Mouse (Mus musculus): ENCODE results near the gene Nectin4. TPM values are rescaled to one million over a fixed set of nuclear protein-coding genes. Genes with fewer than 3 reads are reported as not detected.

The Nectin4 gene
- total and polyA plus RNA-seq, 2 experiments from 2014 or later: 4.7 to 4.8 TPM

DNA sequence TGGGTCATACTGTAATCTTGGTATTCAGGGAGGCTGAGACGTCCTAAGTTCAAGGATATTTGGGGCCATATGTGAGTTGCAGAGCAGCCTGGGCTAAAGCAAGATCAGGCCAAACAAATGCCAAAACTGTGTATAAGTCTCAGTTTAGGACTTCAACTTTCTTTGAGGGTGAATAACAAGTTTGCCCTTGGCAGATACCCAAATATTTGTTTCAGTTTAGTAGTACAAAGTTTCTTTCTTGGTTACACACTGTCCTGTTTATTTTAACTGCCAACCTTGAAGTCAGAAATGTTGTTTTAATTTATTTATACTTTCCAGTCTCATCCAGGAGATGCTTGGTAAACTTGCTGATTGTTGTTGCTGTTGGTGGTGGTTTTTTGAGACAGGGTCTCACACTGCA lies 66.1 kb downstream of the Nectin4 start:
- Histone ChIP-seq H3K36me3 (ENCODE audit: insufficient read depth, low read length) (no peaks in the 10 kb centered on the region), H3K27me3 (ENCODE audit: insufficient read depth, low read length) (peaks cover 32% of the 10 kb centered on the region), H3K9ac (replicated peaks; ENCODE audit: low read length, poor library complexity, severe bottlenecking) (no peak overlapping the region), H3K4me1 (ENCODE audit: insufficient read depth, low read length) (no peaks in the 10 kb centered on the region), H3K9me3 (ENCODE audit: low read length) (no peaks in the 10 kb centered on the region), H3K4me2 (ENCODE audit: low read depth, low read length, poor library complexity, severe bottlenecking) (no peak overlapping the region), H3K27ac (ENCODE audit: low read depth, low read length) (no peak overlapping the region), H3K4me3 (ENCODE audit: low read depth, low read length) (no peak overlapping the region)
- no peak for TF ChIP-seq CTCF (IDR thresholded peaks at IDR 0.05)
- DNase-seq (ENCODE audit: low spot score): no peak
- no peak for ATAC-seq (ENCODE audit: low FRiP score)
- 65% methylated on average over 1 of the region's 1 CpGs for WGBS

DNA sequence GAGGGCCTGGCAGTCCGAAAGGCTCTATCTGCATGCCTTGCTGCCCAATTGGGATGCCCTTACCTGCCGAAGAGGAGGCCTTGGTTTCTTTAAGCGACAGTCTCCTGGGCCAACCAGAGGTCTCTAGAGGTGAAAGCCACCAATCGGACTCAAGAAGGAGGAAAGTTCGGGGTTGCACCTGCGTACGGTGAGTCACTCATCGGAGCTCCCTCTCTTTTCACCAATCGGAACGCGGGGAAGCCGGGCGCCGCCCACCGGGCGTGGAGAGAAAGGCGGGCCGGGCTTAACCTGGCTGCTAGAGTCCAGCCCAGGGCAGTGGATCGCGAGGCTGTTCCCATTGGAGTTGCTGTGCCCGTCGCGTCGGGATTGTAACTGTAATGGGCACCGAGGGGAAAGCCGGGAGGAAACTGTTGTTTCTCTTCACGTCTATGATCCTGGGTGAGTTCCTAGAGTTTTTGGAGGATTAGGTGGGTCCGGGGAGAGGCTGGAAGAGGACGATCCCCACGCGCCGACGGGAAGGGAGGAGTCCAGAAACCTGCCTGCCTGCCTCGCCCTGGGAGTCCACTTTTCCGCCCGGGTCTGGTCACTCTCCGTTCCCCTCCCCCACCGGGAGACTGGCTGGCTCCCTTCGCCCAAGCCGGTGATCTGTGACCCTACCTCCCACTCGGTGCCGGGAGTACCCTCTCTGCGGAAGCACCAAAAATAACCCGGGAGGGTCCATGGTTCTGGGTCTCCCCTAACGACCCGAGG lies 67.5 kb downstream of the Nectin4 start, which contains the start of gene F11r:
Gene F11r, plus strand, starts transcription at position 272 of the 750 bp plus-strand sequence.
- Histone ChIP-seq H3K4me3 (ENCODE audit: low read depth, low read length) (peak within 1 kb of the TSS; percentile 35), H3K9me3 (ENCODE audit: low read length) (no peaks in the 10 kb centered on the region), H3K36me3 (ENCODE audit: insufficient read depth, low read length) (no peaks in the 10 kb centered on the region), H3K27ac (ENCODE audit: low read depth, low read length) (no peak within 1 kb of the TSS), H3K4me2 (ENCODE audit: low read depth, low read length, poor library complexity, severe bottlenecking) (peak within 1 kb of the TSS; percentile 46), H3K4me1 (ENCODE audit: insufficient read depth, low read length) (no peaks in the 10 kb centered on the region), H3K9ac (replicated peaks; ENCODE audit: low read length, poor library complexity, severe bottlenecking) (0 out of 2 replicates have a peak within 1 kb of the TSS, but pooled peaks have one; percentile 5), H3K27me3 (ENCODE audit: insufficient read depth, low read length) (peaks cover 32% of the 10 kb centered on the region)
- DNase-seq (ENCODE audit: low spot score) (peak; percentile 70), ATAC-seq (ENCODE audit: low FRiP score) (peak; percentile 75)
- TF ChIP-seq CTCF (IDR thresholded peaks at IDR 0.05): peak; percentile 15; the same call in 1 of the 2 replicates
- WGBS: under 1% methylated on average over 46 of the region's 46 CpGs

Other genes with a start within 250 kb of the Nectin4 start
- gene Sdhc, start 219.5 kb upstream of the Nectin4 start, total RNA-seq (2014; rRNA removed): 263 TPM in 2 replicates
- gene Sdhc, start 219.5 kb upstream of the Nectin4 start, polyA plus RNA-seq (2015; fragmentation: Nextera tagmentation; extraction: Ambion mirVana): 313 and 326 TPM in 2 replicates
- gene Mpz, start 219.4 kb upstream of the Nectin4 start, total RNA-seq (2014; rRNA removed): 0.49 and 0.90 TPM in 2 replicates
- 0.63 and 0.67 TPM in 2 replicates for gene Mpz, start 219.4 kb upstream of the Nectin4 start, polyA plus RNA-seq (2015; fragmentation: Nextera tagmentation; extraction: Ambion mirVana)
- gene Pcp4l1, start 173.8 kb upstream of the Nectin4 start, total RNA-seq (2014; rRNA removed): 16.9 and 22.1 TPM in 2 replicates
- gene Pcp4l1, start 173.8 kb upstream of the Nectin4 start, polyA plus RNA-seq (2015; fragmentation: Nextera tagmentation; extraction: Ambion mirVana): 24.1 and 29.1 TPM in 2 replicates
- 0.11 TPM in 1 of 2 replicates, not detected in the other for gene Nr1i3, start 156.1 kb upstream of the Nectin4 start, total RNA-seq (2014; rRNA removed)
- 0.19 and 0.23 TPM in 2 replicates for gene Nr1i3, start 156.1 kb upstream of the Nectin4 start, polyA plus RNA-seq (2015; fragmentation: Nextera tagmentation; extraction: Ambion mirVana)
- 49.8 and 57.6 TPM in 2 replicates for gene Tomm40l, start 147.6 kb upstream of the Nectin4 start, total RNA-seq (2014; rRNA removed)
- 33.9 and 44.6 TPM in 2 replicates for gene Tomm40l, start 147.6 kb upstream of the Nectin4 start, polyA plus RNA-seq (2015; fragmentation: Nextera tagmentation; extraction: Ambion mirVana)
- 3.7 TPM in 1 of 2 replicates, not detected in the other for gene Apoa2, start 145.0 kb upstream of the Nectin4 start, total RNA-seq (2014; rRNA removed)
- gene Apoa2, start 145.0 kb upstream of the Nectin4 start, polyA plus RNA-seq (2015; fragmentation: Nextera tagmentation; extraction: Ambion mirVana): 5.2 and 7.2 TPM in 2 replicates
- 21.3 and 25.9 TPM in 2 replicates for gene Fcer1g, start 135.7 kb upstream of the Nectin4 start, total RNA-seq (2014; rRNA removed)
- 30.5 and 31.1 TPM in 2 replicates for gene Fcer1g, start 135.7 kb upstream of the Nectin4 start, polyA plus RNA-seq (2015; fragmentation: Nextera tagmentation; extraction: Ambion mirVana)
- gene Adamts4, start 119.7 kb upstream of the Nectin4 start, total RNA-seq (2014; rRNA removed): 5.2 and 8.2 TPM in 2 replicates
- gene Adamts4, start 119.7 kb upstream of the Nectin4 start, polyA plus RNA-seq (2015; fragmentation: Nextera tagmentation; extraction: Ambion mirVana): 3.4 and 4.2 TPM in 2 replicates
- gene Ndufs2, start 118.7 kb upstream of the Nectin4 start, total RNA-seq (2014; rRNA removed): 224 and 230 TPM in 2 replicates
- 221 and 244 TPM in 2 replicates for gene Ndufs2, start 118.7 kb upstream of the Nectin4 start, polyA plus RNA-seq (2015; fragmentation: Nextera tagmentation; extraction: Ambion mirVana)
- gene B4galt3, start 99.8 kb upstream of the Nectin4 start, total RNA-seq (2014; rRNA removed): 77.0 and 94.9 TPM in 2 replicates
- gene B4galt3, start 99.8 kb upstream of the Nectin4 start, polyA plus RNA-seq (2015; fragmentation: Nextera tagmentation; extraction: Ambion mirVana): 109 and 110 TPM in 2 replicates
- gene Ppox, start 88.9 kb upstream of the Nectin4 start, total RNA-seq (2014; rRNA removed): 36.5 and 45.9 TPM in 2 replicates
- gene Ppox, start 88.9 kb upstream of the Nectin4 start, polyA plus RNA-seq (2015; fragmentation: Nextera tagmentation; extraction: Ambion mirVana): 31.3 and 32.6 TPM in 2 replicates
- gene Usp21, start 82.1 kb upstream of the Nectin4 start, total RNA-seq (2014; rRNA removed): 59.5 and 65.9 TPM in 2 replicates
- gene Usp21, start 82.1 kb upstream of the Nectin4 start, polyA plus RNA-seq (2015; fragmentation: Nextera tagmentation; extraction: Ambion mirVana): 81.0 and 82.6 TPM in 2 replicates
- 83.7 and 87.9 TPM in 2 replicates for gene Ufc1, start 75.1 kb upstream of the Nectin4 start, total RNA-seq (2014; rRNA removed)
- 128 and 132 TPM in 2 replicates for gene Ufc1, start 75.1 kb upstream of the Nectin4 start, polyA plus RNA-seq (2015; fragmentation: Nextera tagmentation; extraction: Ambion mirVana)
- 29.8 and 42.1 TPM in 2 replicates for gene Dedd, start 41.0 kb upstream of the Nectin4 start, total RNA-seq (2014; rRNA removed)
- gene Dedd, start 41.0 kb upstream of the Nectin4 start, polyA plus RNA-seq (2015; fragmentation: Nextera tagmentation; extraction: Ambion mirVana): 38.9 and 40.3 TPM in 2 replicates
- 42.5 and 44.0 TPM in 2 replicates for gene Nit1, start 24.5 kb upstream of the Nectin4 start, total RNA-seq (2014; rRNA removed)
- gene Nit1, start 24.5 kb upstream of the Nectin4 start, polyA plus RNA-seq (2015; fragmentation: Nextera tagmentation; extraction: Ambion mirVana): 45.2 and 46.6 TPM in 2 replicates
- 17.3 and 18.4 TPM in 2 replicates for gene Pfdn2, start 24.4 kb upstream of the Nectin4 start, total RNA-seq (2014; rRNA removed)
- gene Pfdn2, start 24.4 kb upstream of the Nectin4 start, polyA plus RNA-seq (2015; fragmentation: Nextera tagmentation; extraction: Ambion mirVana): 139 and 155 TPM in 2 replicates
- 4.0 and 4.5 TPM in 2 replicates for gene Klhdc9, start 9.3 kb upstream of the Nectin4 start, total RNA-seq (2014; rRNA removed)
- gene Klhdc9, start 9.3 kb upstream of the Nectin4 start, polyA plus RNA-seq (2015; fragmentation: Nextera tagmentation; extraction: Ambion mirVana): 6.3 and 6.4 TPM in 2 replicates
- 0.82 and 1.1 TPM in 2 replicates for gene Arhgap30, start 18.9 kb downstream of the Nectin4 start, total RNA-seq (2014; rRNA removed)
- 0.75 and 0.81 TPM in 2 replicates for gene Arhgap30, start 18.9 kb downstream of the Nectin4 start, polyA plus RNA-seq (2015; fragmentation: Nextera tagmentation; extraction: Ambion mirVana)
- gene Usf1, start 41.2 kb downstream of the Nectin4 start, total RNA-seq (2014; rRNA removed): 134 and 156 TPM in 2 replicates
- gene Usf1, start 41.2 kb downstream of the Nectin4 start, polyA plus RNA-seq (2015; fragmentation: Nextera tagmentation; extraction: Ambion mirVana): 160 and 167 TPM in 2 replicates
- gene Tstd1, start 48.8 kb downstream of the Nectin4 start, total RNA-seq (2014; rRNA removed): not detected in 2 replicates
- 3.1 and 3.9 TPM in 2 replicates for gene Tstd1, start 48.8 kb downstream of the Nectin4 start, polyA plus RNA-seq (2015; fragmentation: Nextera tagmentation; extraction: Ambion mirVana)
- 6.6 and 9.2 TPM in 2 replicates for gene F11r, start 67.4 kb downstream of the Nectin4 start, total RNA-seq (2014; rRNA removed)
- gene F11r, start 67.4 kb downstream of the Nectin4 start, polyA plus RNA-seq (2015; fragmentation: Nextera tagmentation; extraction: Ambion mirVana): 7.6 and 8.9 TPM in 2 replicates
- 9.4 and 14.7 TPM in 2 replicates for gene Alyref2, start 133.4 kb downstream of the Nectin4 start, total RNA-seq (2014; rRNA removed)
- gene Alyref2, start 133.4 kb downstream of the Nectin4 start, polyA plus RNA-seq (2015; fragmentation: Nextera tagmentation; extraction: Ambion mirVana): 22.1 and 22.2 TPM in 2 replicates
- not detected in 2 replicates for gene Itln1, start 165.2 kb downstream of the Nectin4 start, total RNA-seq (2014; rRNA removed)
- not detected in 2 replicates for gene Itln1, start 165.2 kb downstream of the Nectin4 start, polyA plus RNA-seq (2015; fragmentation: Nextera tagmentation; extraction: Ambion mirVana)
- not detected in 2 replicates for gene Cd244a, start 189.1 kb downstream of the Nectin4 start, total RNA-seq (2014; rRNA removed)
- gene Cd244a, start 189.1 kb downstream of the Nectin4 start, polyA plus RNA-seq (2015; fragmentation: Nextera tagmentation; extraction: Ambion mirVana): not detected in 2 replicates
- 0.19 and 0.66 TPM in 2 replicates for gene Ly9, start 237.3 kb downstream of the Nectin4 start, total RNA-seq (2014; rRNA removed)
- 0.21 TPM in 1 of 2 replicates, not detected in the other for gene Ly9, start 237.3 kb downstream of the Nectin4 start, polyA plus RNA-seq (2015; fragmentation: Nextera tagmentation; extraction: Ambion mirVana)